Mouse (Mus musculus): Measurements from ENCODE around the gene Pusl1.

Pusl1 gene

DNA sequence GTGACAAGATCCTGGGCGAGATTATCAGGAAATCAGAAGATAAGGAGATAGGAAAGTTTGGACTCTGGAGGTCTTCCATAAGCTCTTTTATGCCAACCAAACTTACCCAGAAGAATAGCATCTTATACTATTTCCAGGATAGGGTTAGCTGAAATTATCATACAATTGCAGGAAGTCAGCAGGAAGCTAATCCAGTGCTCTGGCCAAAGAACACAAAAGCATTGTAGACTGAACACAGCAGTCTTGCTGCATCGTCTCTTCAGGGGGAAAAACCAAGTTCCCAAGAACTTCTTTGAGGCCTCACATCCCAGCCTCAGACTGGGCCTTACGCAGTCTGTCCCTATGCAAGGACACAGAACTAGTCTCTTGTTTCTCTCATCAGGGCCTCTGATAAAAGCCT lies 8.0 kb downstream of the Pusl1 start:
- Histone ChIP-seq H3K36me3 (ENCODE audit: insufficient read depth, low read length) (peaks cover 69% of the 10 kb centered on the region), H3K4me3 (replicated peaks; ENCODE audit: low read length) (no peak overlapping the region), H3K4me1 (replicated peaks; ENCODE audit: low read depth, low read length) (peaks cover 12% of the 10 kb centered on the region), H3K27me3 (ENCODE audit: insufficient read depth, low read length) (no peaks in the 10 kb centered on the region), H3K9me3 (ENCODE audit: low read length) (no peaks in the 10 kb centered on the region)
- no peak for TF ChIP-seq NANOG (IDR thresholded peaks at IDR 0.05; ENCODE audit: borderline replicate concordance, low read length)
- no peak for TF ChIP-seq CTCF (conservative IDR thresholded peaks at IDR 0.05; ENCODE audit: low read length)
- no peak for TF ChIP-seq POU5F1 (IDR thresholded peaks at IDR 0.05; ENCODE audit: borderline replicate concordance, low read length)

GRCm38 (mm10) chr4:155871404-155871803 lies 20.2 kb downstream of the Pusl1 start:
- H3K4me1 ChIP-seq (replicated peaks; ENCODE audit: low read depth, low read length): peaks cover 39% of the 10 kb centered on the region
- H3K27me3 ChIP-seq (ENCODE audit: insufficient read depth, low read length): no peaks in the 10 kb centered on the region
- no peaks in the 10 kb centered on the region for H3K9me3 ChIP-seq (ENCODE audit: low read length)
- TF ChIP-seq POU5F1 (IDR thresholded peaks at IDR 0.05; ENCODE audit: borderline replicate concordance, low read length) (no peak), NANOG (IDR thresholded peaks at IDR 0.05; ENCODE audit: borderline replicate concordance, low read length) (no peak), CTCF (conservative IDR thresholded peaks at IDR 0.05; ENCODE audit: low read length) (no peak)
- peaks cover 67% of the 10 kb centered on the region for H3K36me3 ChIP-seq (ENCODE audit: insufficient read depth, low read length)
- no peak overlapping the region for H3K4me3 ChIP-seq (replicated peaks; ENCODE audit: low read length)

DNA sequence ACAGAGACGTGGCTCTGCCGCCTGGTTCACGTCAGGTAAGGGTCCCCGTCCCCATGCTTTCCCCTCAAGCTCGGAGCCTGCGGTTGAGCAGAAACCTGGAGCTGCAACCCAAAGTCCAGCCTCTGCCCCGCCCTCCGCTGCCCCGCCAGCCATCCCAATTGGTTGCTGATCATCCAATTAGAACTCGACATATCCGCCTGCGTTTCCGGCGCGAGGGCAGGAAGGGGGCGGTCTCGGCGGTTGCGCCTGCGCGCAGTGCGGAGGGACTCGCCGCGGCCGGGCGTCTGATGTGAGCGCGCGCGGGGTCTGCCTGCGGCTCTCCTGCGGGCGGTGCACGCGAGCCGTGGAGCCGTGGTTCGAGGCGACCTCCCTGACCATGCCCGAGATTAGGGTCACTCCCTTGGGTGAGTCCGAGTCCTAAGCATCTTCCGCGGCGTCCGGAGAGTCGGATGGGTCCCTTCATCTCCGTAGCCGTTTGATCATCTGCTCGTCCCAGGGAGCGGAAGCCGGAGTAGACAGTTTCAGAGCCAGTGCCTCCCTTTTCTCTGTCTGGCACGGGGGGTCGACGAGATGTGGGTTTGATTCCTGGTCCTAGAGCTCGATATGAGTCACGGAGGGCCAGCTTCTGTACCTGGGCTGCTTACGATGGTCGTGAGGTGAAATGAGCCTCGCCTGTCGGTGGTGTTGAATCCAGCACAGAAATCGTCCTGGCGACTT lies 22.1 kb downstream of the Pusl1 start, which contains the start of the genes Cptp and Ints11:
Gene Cptp (minus strand): TSS at position 124 of the 717 bp plus-strand sequence.
Gene Ints11 (plus strand): TSS at position 230 of the 717 bp plus-strand sequence.
- Histone ChIP-seq H3K4me3 (replicated peaks; ENCODE audit: low read length) (peak within 1 kb of the TSS; percentile 93), H3K27me3 (ENCODE audit: insufficient read depth, low read length) (no peaks in the 10 kb centered on the region), H3K36me3 (ENCODE audit: insufficient read depth, low read length) (peaks cover 71% of the 10 kb centered on the region), H3K9me3 (ENCODE audit: low read length) (no peaks in the 10 kb centered on the region), H3K4me1 (replicated peaks; ENCODE audit: low read depth, low read length) (peaks cover 39% of the 10 kb centered on the region)
- TF ChIP-seq NANOG (IDR thresholded peaks at IDR 0.05; ENCODE audit: borderline replicate concordance, low read length): no peak
- no peak for TF ChIP-seq POU5F1 (IDR thresholded peaks at IDR 0.05; ENCODE audit: borderline replicate concordance, low read length)
- no peak for TF ChIP-seq CTCF (conservative IDR thresholded peaks at IDR 0.05; ENCODE audit: low read length)

DNA sequence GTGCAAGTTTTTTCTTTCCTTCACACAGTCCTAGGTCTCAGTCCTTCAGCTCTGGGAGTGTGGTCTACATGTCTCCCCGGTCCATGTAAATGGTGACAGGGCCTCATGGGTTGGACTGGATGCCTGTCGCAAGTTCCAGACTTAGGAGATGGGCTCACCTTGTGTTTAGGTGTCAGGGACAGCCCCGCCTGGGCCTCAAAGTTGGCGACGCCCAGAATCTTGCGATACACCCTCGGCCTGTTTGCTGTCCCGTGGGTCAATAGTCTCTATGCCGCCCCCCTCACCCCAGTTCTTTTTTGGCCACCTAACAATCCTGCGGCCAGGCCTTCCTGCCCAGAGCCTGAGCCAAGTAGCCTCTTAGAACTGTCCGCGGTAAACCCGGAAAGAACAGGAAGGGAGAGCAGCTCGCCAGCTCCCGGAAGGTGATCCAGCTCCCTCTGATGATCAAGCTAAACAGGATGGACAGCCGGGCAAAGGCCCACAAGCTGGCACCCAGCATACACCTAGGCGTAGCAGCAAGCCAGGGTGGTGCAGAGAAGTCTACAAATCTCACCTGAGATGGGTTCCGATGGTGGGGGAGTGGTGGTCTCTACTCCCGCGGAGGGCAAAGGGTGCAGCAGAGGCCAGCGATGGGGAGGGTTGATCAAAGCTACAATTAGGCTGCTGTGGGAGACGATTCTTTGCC lies 22.8 kb downstream of the Pusl1 start:
- H3K4me1 ChIP-seq (replicated peaks; ENCODE audit: low read depth, low read length): peaks cover 39% of the 10 kb centered on the region
- no peaks in the 10 kb centered on the region for H3K9me3 ChIP-seq (ENCODE audit: low read length)
- no peaks in the 10 kb centered on the region for H3K27me3 ChIP-seq (ENCODE audit: insufficient read depth, low read length)
- peak overlapping the region; percentile 93 for H3K4me3 ChIP-seq (replicated peaks; ENCODE audit: low read length)
- H3K36me3 ChIP-seq (ENCODE audit: insufficient read depth, low read length): peaks cover 67% of the 10 kb centered on the region
- TF ChIP-seq NANOG (IDR thresholded peaks at IDR 0.05; ENCODE audit: borderline replicate concordance, low read length) (no peak), POU5F1 (IDR thresholded peaks at IDR 0.05; ENCODE audit: borderline replicate concordance, low read length) (no peak), CTCF (conservative IDR thresholded peaks at IDR 0.05; ENCODE audit: low read length) (no peak)

GRCm38 (mm10) chr4:155863001-155863400 lies 28.6 kb downstream of the Pusl1 start, which contains the start of gene Tas1r3:
TSS of gene Tas1r3 (minus strand) at chr4:155863362.
- TF ChIP-seq POU5F1 (IDR thresholded peaks at IDR 0.05; ENCODE audit: borderline replicate concordance, low read length) (no peak), CTCF (conservative IDR thresholded peaks at IDR 0.05; ENCODE audit: low read length) (no peak), NANOG (IDR thresholded peaks at IDR 0.05; ENCODE audit: borderline replicate concordance, low read length) (no peak)
- Histone ChIP-seq H3K4me3 (replicated peaks; ENCODE audit: low read length) (no peak within 1 kb of the TSS), H3K9me3 (ENCODE audit: low read length) (no peaks in the 10 kb centered on the region), H3K4me1 (replicated peaks; ENCODE audit: low read depth, low read length) (peaks cover 7% of the 10 kb centered on the region; the same call in 1 of the 2 replicates), H3K27me3 (ENCODE audit: insufficient read depth, low read length) (no peaks in the 10 kb centered on the region), H3K36me3 (ENCODE audit: insufficient read depth, low read length) (peaks cover 70% of the 10 kb centered on the region)

GRCm38 (mm10) chr4:155861787-155862186 lies 29.8 kb downstream of the Pusl1 start:
- Histone ChIP-seq H3K27me3 (ENCODE audit: insufficient read depth, low read length) (no peaks in the 10 kb centered on the region), H3K36me3 (ENCODE audit: insufficient read depth, low read length) (peaks cover 72% of the 10 kb centered on the region), H3K4me1 (replicated peaks; ENCODE audit: low read depth, low read length) (peaks cover 8% of the 10 kb centered on the region; the same call in 1 of the 2 replicates), H3K4me3 (replicated peaks; ENCODE audit: low read length) (no peak overlapping the region), H3K9me3 (ENCODE audit: low read length) (no peaks in the 10 kb centered on the region)
- no peak for TF ChIP-seq CTCF (conservative IDR thresholded peaks at IDR 0.05; ENCODE audit: low read length)
- TF ChIP-seq POU5F1 (IDR thresholded peaks at IDR 0.05; ENCODE audit: borderline replicate concordance, low read length): no peak
- no peak for TF ChIP-seq NANOG (IDR thresholded peaks at IDR 0.05; ENCODE audit: borderline replicate concordance, low read length)

DNA sequence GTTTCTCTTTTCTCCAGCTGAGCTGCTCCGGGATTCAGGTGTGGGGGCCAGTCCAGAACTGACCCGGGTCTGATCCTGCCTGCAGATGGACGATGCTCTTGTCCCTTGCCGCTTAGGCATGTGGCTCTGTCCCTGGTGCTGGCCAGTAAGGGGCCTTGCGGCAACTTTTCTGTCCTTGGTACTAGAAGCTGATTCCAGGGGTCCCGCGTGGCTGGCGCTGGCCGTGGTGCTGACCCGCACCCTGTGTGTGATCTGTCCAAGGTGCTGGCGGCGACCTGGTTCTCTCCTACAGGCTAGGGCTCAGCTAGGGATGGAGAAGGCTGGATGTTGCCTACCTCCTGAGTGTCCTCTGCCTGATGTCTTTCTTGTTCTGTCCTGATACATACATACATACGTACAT lies 32.3 kb downstream of the Pusl1 start:
- Histone ChIP-seq H3K27me3 (ENCODE audit: insufficient read depth, low read length) (no peaks in the 10 kb centered on the region), H3K9me3 (ENCODE audit: low read length) (no peaks in the 10 kb centered on the region), H3K4me3 (replicated peaks; ENCODE audit: low read length) (no peak overlapping the region), H3K36me3 (ENCODE audit: insufficient read depth, low read length) (peaks cover 72% of the 10 kb centered on the region), H3K4me1 (replicated peaks; ENCODE audit: low read depth, low read length) (peaks cover 25% of the 10 kb centered on the region)
- TF ChIP-seq CTCF (conservative IDR thresholded peaks at IDR 0.05; ENCODE audit: low read length): no peak
- TF ChIP-seq NANOG (IDR thresholded peaks at IDR 0.05; ENCODE audit: borderline replicate concordance, low read length): no peak

DNA sequence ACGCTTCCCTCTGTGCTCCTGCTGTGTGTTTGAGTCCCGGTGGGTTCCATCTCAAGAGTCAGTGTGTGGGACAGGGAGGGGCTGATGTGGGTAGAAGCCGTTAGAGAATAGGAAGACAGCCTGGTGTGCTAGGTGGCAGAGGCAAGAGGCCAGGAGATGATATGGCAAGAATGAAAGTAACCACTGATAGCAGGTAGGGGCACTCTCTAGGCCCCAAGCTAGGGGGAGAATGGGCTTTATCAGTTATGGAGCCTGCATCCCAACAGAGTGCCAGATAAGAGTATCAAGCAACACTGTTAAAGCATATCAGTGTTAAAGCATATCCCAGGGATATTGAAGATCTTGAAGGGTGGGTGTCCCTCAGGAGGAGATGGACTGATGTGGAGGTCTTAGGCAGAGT lies 34.7 kb downstream of the Pusl1 start:
- Histone ChIP-seq H3K4me3 (replicated peaks; ENCODE audit: low read length) (no peak overlapping the region), H3K27me3 (ENCODE audit: insufficient read depth, low read length) (no peaks in the 10 kb centered on the region), H3K36me3 (ENCODE audit: insufficient read depth, low read length) (peaks cover 81% of the 10 kb centered on the region), H3K4me1 (replicated peaks; ENCODE audit: low read depth, low read length) (peaks cover 34% of the 10 kb centered on the region), H3K9me3 (ENCODE audit: low read length) (no peaks in the 10 kb centered on the region)
- TF ChIP-seq POU5F1 (IDR thresholded peaks at IDR 0.05; ENCODE audit: borderline replicate concordance, low read length): no peak
